21 mouse cellular contexts compared by ENCODE assay signal in the genomic region with DNA sequence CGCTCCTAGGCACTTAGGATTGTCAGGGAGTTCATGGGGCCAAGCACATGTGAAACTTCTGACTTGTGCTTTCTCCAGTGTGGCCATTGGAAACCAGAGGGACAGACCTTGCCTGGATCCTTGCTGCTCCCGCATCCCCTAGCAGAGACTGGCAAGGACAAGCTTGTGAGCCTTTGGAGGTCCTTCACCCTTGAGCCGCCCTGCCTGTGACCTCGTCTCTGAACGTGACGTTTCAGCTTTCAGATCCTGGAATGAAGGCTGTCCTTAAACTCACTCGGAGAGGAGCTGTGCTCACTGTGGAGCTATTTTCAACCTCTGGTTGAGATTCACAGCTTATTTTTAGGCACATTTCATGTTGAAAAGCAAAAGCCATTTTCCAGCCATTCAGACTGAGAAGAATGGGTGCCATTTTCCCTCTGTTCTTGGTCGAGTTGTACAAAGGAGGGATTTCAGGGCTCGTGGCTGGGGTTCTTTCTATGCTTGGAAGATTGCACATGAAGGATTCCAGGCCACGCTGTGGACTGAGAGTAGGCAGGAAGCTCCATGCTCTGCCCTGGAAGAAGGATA. TPM values are rescaled to one million over a fixed set of nuclear protein-coding genes. Genes with fewer than 3 reads are reported as not detected.
DNase-seq lines count a peak whose midpoint lies in the region; ATAC-seq lines count a peak whose summit lies in the region.
"Had no signal": no experiment of that assay in that cellular context is flagged by ENCODE, and none has a peak within 500 bp of the region (broad histone marks: within the 10 kb centered on the region; RNA-seq: fewer than 3 reads in every experiment).

No protein-coding gene starts in this region.

- H3K27me3 ChIP-seq in heart, embryonic 10.5 days (ENCODE audit: insufficient read depth, poor library complexity, severe bottlenecking) = no peaks in the 10 kb centered on the region
- no peaks in the 10 kb centered on the region for H3K27me3 ChIP-seq in kidney, embryonic 14.5 days (ENCODE audit: control insufficient read depth, insufficient read depth, low read length)
- H3K27me3 ChIP-seq in heart, embryonic 16.5 days (ENCODE audit: control insufficient read depth, insufficient read depth, low read length) = no peaks in the 10 kb centered on the region
- H3K27me3 ChIP-seq: embryonic facial prominence, embryonic 15.5 days; hindbrain, embryonic 12.5 days; midbrain, embryonic 12.5 days; neural tube, embryonic 15.5 days; stomach, embryonic 15.5 days had no signal

- no peaks in the 10 kb centered on the region for H3K9me3 ChIP-seq in heart, embryonic 10.5 days
- H3K9me3 ChIP-seq in kidney, embryonic 14.5 days (ENCODE audit: control insufficient read depth, low read length) = no peaks in the 10 kb centered on the region
- H3K9me3 ChIP-seq in heart, embryonic 16.5 days (replicated peaks; ENCODE audit: control insufficient read depth, low read length) = no peaks in the 10 kb centered on the region
- H3K9me3 ChIP-seq: embryonic facial prominence, embryonic 15.5 days; hindbrain, embryonic 12.5 days; midbrain, embryonic 12.5 days; neural tube, embryonic 15.5 days; stomach, embryonic 15.5 days had no signal

- peak; percentile 24 for DNase-seq in adrenal gland, postnatal 14 days
- DNase-seq in adrenal gland, postnatal 10 days = no peak
- DNase-seq in heart, embryonic 10.5 days (ENCODE audit: low spot score) = no peak
- no peak for DNase-seq in heart, postnatal 36 days
- DNase-seq in kidney, postnatal 36 days = no peak
- DNase-seq: adrenal gland, adult 8-10 months; cerebellum, adult 8-10 months; cerebellum, postnatal 36 days; embryo, embryonic 11 days; kidney, adult 11 months; thymus, adult 18-20 months; thymus, postnatal 36 days had no signal

- H3K9ac ChIP-seq in kidney, embryonic 14.5 days (ENCODE audit: low read depth, low read length) = 0 out of 2 replicates have a peak overlapping the region, but pooled peaks have one; percentile 0
- H3K9ac ChIP-seq in heart, embryonic 16.5 days (ENCODE audit: low read length) = peak overlapping the region; percentile 33; the same call in 1 of the 2 replicates
- H3K9ac ChIP-seq: embryonic facial prominence, embryonic 15.5 days; hindbrain, embryonic 12.5 days; midbrain, embryonic 12.5 days; neural tube, embryonic 15.5 days; stomach, embryonic 15.5 days had no signal

- no peak overlapping the region for H3K4me2 ChIP-seq in kidney, embryonic 14.5 days (replicated peaks; ENCODE audit: low read depth, low read length)
- H3K4me2 ChIP-seq in heart, embryonic 16.5 days (ENCODE audit: low read depth, low read length) = 0 out of 2 replicates have a peak overlapping the region, but pooled peaks have one; percentile 2
- H3K4me2 ChIP-seq: embryonic facial prominence, embryonic 15.5 days; hindbrain, embryonic 12.5 days; midbrain, embryonic 12.5 days; neural tube, embryonic 15.5 days; stomach, embryonic 15.5 days had no signal

- peaks cover 18% of the 10 kb centered on the region; the same call in 1 of the 2 replicates for H3K36me3 ChIP-seq in heart, embryonic 10.5 days
- peaks cover 4% of the 10 kb centered on the region; the same call in 1 of the 2 replicates for H3K36me3 ChIP-seq in kidney, embryonic 14.5 days (ENCODE audit: control insufficient read depth, insufficient read depth, low read length)
- no peaks in the 10 kb centered on the region for H3K36me3 ChIP-seq in heart, embryonic 16.5 days (ENCODE audit: control insufficient read depth, insufficient read depth)
- H3K36me3 ChIP-seq: embryonic facial prominence, embryonic 15.5 days; midbrain, embryonic 12.5 days; neural tube, embryonic 15.5 days; stomach, embryonic 15.5 days had no signal

- WGBS in heart, embryonic 10.5 days = 48% methylated on average over 10 of the region's 10 CpGs
- WGBS in kidney, embryonic 14.5 days = 86% methylated on average over 10 of the region's 10 CpGs
- WGBS in heart, embryonic 16.5 days = 51% methylated on average over 10 of the region's 10 CpGs

- peak overlapping the region; percentile 83 for H3K27ac ChIP-seq in heart, embryonic 10.5 days
- H3K27ac ChIP-seq in kidney, embryonic 14.5 days (ENCODE audit: low read depth, low read length) = no peak overlapping the region
- H3K27ac ChIP-seq in heart, embryonic 16.5 days (ENCODE audit: low read length) = peak overlapping the region; percentile 61
- H3K27ac ChIP-seq: embryonic facial prominence, embryonic 15.5 days; hindbrain, embryonic 12.5 days; midbrain, embryonic 12.5 days; neural tube, embryonic 15.5 days; stomach, embryonic 15.5 days had no signal

- intact Hi-C loops in heart, postnatal 36 days (cut with DNase I) = loop anchor here (2.0 kb wide), 1 partner anchor 33 kb away; no protein-coding TSS in a partner anchor

- peak overlapping the region; percentile 25; the same call in 1 of the 2 replicates for H3K4me3 ChIP-seq in heart, embryonic 10.5 days
- no peak overlapping the region for H3K4me3 ChIP-seq in kidney, embryonic 14.5 days (ENCODE audit: low read length)
- H3K4me3 ChIP-seq in heart, embryonic 16.5 days (ENCODE audit: low read length) = no peak overlapping the region
- H3K4me3 ChIP-seq: embryonic facial prominence, embryonic 15.5 days; hindbrain, embryonic 12.5 days; midbrain, embryonic 12.5 days; neural tube, embryonic 15.5 days; stomach, embryonic 15.5 days had no signal

- ATAC-seq in kidney, embryonic 14.5 days (ENCODE audit: low FRiP score, low TSS enrichment) = no peak
- peak; percentile 63 for ATAC-seq in heart, embryonic 16.5 days (replicated peaks; ENCODE audit: extremely low read depth, insufficient read depth, low FRiP score)
- ATAC-seq: activated CD4-positive, CD25-positive, alpha-beta regulatory T cell, adult 4 months; forebrain, embryonic 16.5 days had no signal

- H3K4me1 ChIP-seq in heart, embryonic 10.5 days = peaks cover 37% of the 10 kb centered on the region
- no peaks in the 10 kb centered on the region for H3K4me1 ChIP-seq in kidney, embryonic 14.5 days (ENCODE audit: control insufficient read depth, insufficient read depth, low read length)
- peaks cover 10% of the 10 kb centered on the region for H3K4me1 ChIP-seq in heart, embryonic 16.5 days (ENCODE audit: control insufficient read depth, insufficient read depth, low read length)
- H3K4me1 ChIP-seq: hindbrain, embryonic 12.5 days; midbrain, embryonic 12.5 days; neural tube, embryonic 15.5 days; stomach, embryonic 15.5 days had no signal

RNA-seq across cellular contexts. Expression of gene Poc1a, which starts 30.8 kb away (rescaled TPM):
- total RNA-seq in adrenal gland, postnatal 14 days (2021) = 7.9 and 8.3 TPM in 2 replicates
- 1 to 10 TPM; 7.3 to 8.8 TPM for total RNA-seq in adrenal gland, postnatal 10 days (2021)
- 36.5 and 42.3 TPM in 2 replicates for polyA plus RNA-seq in heart, embryonic 10.5 days (2016; fragmentation: Nextera tagmentation; extraction: Ambion mirVana)
- total RNA-seq in heart, postnatal 36 days (2021) = 1 to 10 TPM; 4.1 TPM
- 25.6 and 29.1 TPM in 2 replicates for polyA plus RNA-seq in kidney, embryonic 14.5 days (2014; fragmentation: Nextera tagmentation; extraction: Ambion mirVana)
- 29.3 and 30.6 TPM in 2 replicates for polyA plus RNA-seq in heart, embryonic 16.5 days (2015; fragmentation: Nextera tagmentation; extraction: Ambion mirVana)

RNA-seq across cellular contexts. Expression of gene Dusp7, which starts 56.7 kb away (rescaled TPM):
- total RNA-seq in adrenal gland, postnatal 14 days (2021) = 21.1 and 26.0 TPM in 2 replicates
- total RNA-seq in adrenal gland, postnatal 10 days (2021) = 10 to 100 TPM; 21.0 to 26.1 TPM
- polyA plus RNA-seq in heart, embryonic 10.5 days (2016; fragmentation: Nextera tagmentation; extraction: Ambion mirVana) = 14.4 and 21.0 TPM in 2 replicates
- total RNA-seq in heart, postnatal 36 days (2021) = 10 to 100 TPM; 56.6 to 56.8 TPM
- 25.5 and 26.3 TPM in 2 replicates for polyA plus RNA-seq in kidney, embryonic 14.5 days (2014; fragmentation: Nextera tagmentation; extraction: Ambion mirVana)
- polyA plus RNA-seq in heart, embryonic 16.5 days (2015; fragmentation: Nextera tagmentation; extraction: Ambion mirVana) = 7.9 and 10.2 TPM in 2 replicates
